Mouse (Mus musculus) cerebellum, adult 9-10 months (tissue): Measurements from ENCODE around the gene Urb1.

Experiments
- DNase-seq: peaks from one replicate; pipeline ENCODE4 v3.0.0; 2022

Urb1 gene

GRCm38 (mm10) chr16:90765195-90765877 lies 44.9 kb downstream of the Urb1 start:
- no peak for DNase-seq

GRCm38 (mm10) chr16:90760515-90760914 lies 49.7 kb downstream of the Urb1 start:
- DNase-seq = no peak

- no peak for DNase-seq
Observed at GRCm38 (mm10) chr16:90759335-90759734, 50.9 kb downstream of the Urb1 start.

- no peak for DNase-seq
Observed at GRCm38 (mm10) chr16:90753386-90753941, 56.7 kb downstream of the Urb1 start.

GRCm38 (mm10) chr16:90748169-90748568 lies 62.0 kb downstream of the Urb1 start:
- DNase-seq = no peak

GRCm38 (mm10) chr16:90747143-90747542 lies 63.1 kb downstream of the Urb1 start:
- no peak for DNase-seq

- DNase-seq = no peak
Observed at GRCm38 (mm10) chr16:90738092-90738956, 71.9 kb downstream of the Urb1 start, which contains the start of gene Mrap. Gene Mrap (plus strand): TSS chr16:90738207.

- no peak for DNase-seq
Observed at GRCm38 (mm10) chr16:90736672-90737270, 73.4 kb downstream of the Urb1 start.

- no peak for DNase-seq
Observed at GRCm38 (mm10) chr16:90735611-90736010, 74.6 kb downstream of the Urb1 start.

- DNase-seq = peak; percentile 95
Observed at GRCm38 (mm10) chr16:90727233-90728115, 82.7 kb downstream of the Urb1 start, which contains the start of gene Mis18a. Gene Mis18a (minus strand): TSS chr16:90727404.

- DNase-seq = no peak
Observed at GRCm38 (mm10) chr16:90726600-90727227, 83.5 kb downstream of the Urb1 start.

- no peak for DNase-seq
Observed at GRCm38 (mm10) chr16:90724051-90724450, 86.2 kb downstream of the Urb1 start.

GRCm38 (mm10) chr16:90710313-90710712 lies 99.9 kb downstream of the Urb1 start:
- no peak for DNase-seq

- DNase-seq = peak; percentile 81
Observed at GRCm38 (mm10) chr16:90709711-90710289, 100.4 kb downstream of the Urb1 start.

- DNase-seq = no peak
Observed at GRCm38 (mm10) chr16:90706279-90706678, 103.9 kb downstream of the Urb1 start.

- DNase-seq = no peak
Observed at GRCm38 (mm10) chr16:90704161-90704825, 105.9 kb downstream of the Urb1 start.

- no peak for DNase-seq
Observed at GRCm38 (mm10) chr16:90703646-90704045, 106.6 kb downstream of the Urb1 start.

- no peak for DNase-seq
Observed at GRCm38 (mm10) chr16:90701541-90701940, 108.7 kb downstream of the Urb1 start.
